Mouse (Mus musculus) urinary bladder, adult 2 months (tissue): Measurements from ENCODE around the gene Map4. TPM values are rescaled to one million over a fixed set of nuclear protein-coding genes. Genes with fewer than 3 reads are reported as not detected.
"Not testable (repeated sequence)": the region's sequence is repeated elsewhere in the genome, so short reads cannot be mapped to it uniquely, and the experiment has no call there.

ENCODE experiments used
- DNase-seq: peaks from one replicate; pipeline ENCODE4 v3.0.0; 2022; ENCODE audit warnings: low spot score
- polyA plus RNA-seq: library from polyadenylated mRNA; depleted of rRNA; stranded (reverse); fragments of >200 nt; gene quantifications from 2 replicates; pipeline ENCODE4 v1.2.3, GENCODE M21; 2012

The Map4 gene
- polyA plus RNA-seq, 1 experiment, result 84.3 TPM

GRCm38 (mm10) chr9:109929131-109929530 is 2.1 kb upstream of the Map4 start:
- no peak for DNase-seq

GRCm38 (mm10) chr9:109930063-109930462 is 1.2 kb upstream of the Map4 start:
- no peak for DNase-seq

DNA sequence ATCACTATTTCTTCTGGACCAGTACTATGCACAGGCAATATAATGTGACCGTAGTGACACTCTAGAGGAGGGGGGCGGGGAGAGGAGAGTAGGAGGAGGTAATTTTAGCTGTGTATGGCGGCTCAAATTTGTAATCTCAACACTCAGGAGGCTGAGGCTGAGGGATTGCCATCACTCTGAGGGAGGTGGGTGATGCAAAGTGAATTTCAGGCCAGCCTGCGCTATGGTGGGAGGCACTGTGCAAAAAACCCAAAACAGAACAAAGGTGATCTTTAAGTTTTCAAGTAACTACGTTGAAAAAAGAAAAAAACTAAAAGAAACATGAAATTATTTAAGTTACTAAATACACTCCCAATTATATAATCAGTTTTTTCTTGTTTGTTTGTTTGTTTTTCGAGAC is 508 bp upstream of the Map4 start:
- no peak for DNase-seq

GRCm38 (mm10) chr9:109932361-109932755 is 1.1 kb downstream of the Map4 start:
- no peak for DNase-seq

DNA sequence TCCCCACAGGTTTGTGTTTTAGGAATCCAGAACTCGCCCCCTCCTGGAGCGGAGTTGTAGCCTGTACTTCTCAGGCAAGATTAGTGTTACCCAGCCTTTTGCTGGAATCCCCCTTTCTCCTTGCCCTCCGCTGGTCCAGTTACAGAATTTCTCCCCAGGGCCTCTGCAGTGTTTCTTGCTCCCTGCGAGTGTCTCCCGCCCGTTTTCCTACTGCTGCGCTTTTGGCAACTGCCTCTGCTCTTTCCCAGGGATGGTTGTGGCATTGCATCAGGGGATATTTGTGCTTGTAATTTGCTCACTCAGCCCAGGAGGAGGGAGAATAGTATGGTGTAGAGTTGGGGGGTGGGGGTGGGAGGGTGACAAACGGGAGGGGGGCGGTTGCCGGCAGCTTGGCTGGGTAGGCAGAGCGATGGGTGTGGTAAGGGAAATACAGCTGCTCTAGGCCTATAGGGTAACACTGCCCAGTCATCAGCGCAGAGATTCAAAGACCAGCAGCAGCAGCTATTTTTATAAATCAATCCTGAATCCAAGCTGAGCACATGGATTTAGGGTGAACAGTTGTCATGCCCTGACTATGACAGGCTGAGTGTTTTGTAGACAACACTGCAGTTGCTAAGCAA is 1.6 kb downstream of the Map4 start:
- DNase-seq, result peak; percentile 25

DNA sequence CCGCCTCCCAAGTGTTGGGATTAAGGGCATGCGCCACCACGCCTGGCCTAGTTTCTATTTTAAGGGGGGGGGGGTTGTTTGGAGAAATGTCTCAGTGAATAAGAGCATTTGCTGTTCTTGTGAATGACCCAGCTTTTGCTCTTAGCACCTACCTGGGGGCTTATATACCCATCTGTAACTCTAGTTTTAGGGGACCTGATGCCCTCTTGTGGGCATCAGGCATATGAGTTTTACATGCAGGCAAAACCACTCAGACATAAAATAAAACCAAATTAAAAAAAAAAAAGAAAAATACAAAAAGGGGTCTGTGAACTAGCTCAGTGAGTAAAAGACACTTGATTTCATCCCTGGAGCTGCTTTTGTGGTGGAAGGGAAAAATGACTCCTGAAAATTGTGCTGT is 8.1 kb downstream of the Map4 start:
- DNase-seq, result no peak

DNA sequence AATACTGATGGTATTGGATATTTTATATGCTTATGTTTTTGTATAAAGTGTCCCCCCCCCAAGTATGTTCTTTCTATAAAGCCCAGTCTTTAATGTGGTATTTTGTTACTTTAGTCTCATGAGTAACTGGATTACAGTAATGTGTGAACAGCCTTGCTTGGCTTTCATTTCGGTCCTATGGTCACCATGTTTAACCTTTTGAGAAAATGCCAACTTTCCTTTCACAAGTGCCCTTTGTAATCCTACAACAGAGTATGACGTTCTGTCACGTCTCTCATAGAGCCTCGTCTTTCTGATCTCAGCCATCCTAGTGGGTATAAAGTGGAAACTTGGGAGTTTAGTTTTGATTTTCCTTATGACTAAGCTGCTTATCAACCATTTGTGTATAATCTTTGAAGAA is 11.5 kb downstream of the Map4 start:
- no peak for DNase-seq

- no peak for DNase-seq
Observed at GRCm38 (mm10) chr9:109944712-109945111, 13.5 kb downstream of the Map4 start.

GRCm38 (mm10) chr9:109948546-109948945 is 17.3 kb downstream of the Map4 start:
- DNase-seq, result no peak

DNA sequence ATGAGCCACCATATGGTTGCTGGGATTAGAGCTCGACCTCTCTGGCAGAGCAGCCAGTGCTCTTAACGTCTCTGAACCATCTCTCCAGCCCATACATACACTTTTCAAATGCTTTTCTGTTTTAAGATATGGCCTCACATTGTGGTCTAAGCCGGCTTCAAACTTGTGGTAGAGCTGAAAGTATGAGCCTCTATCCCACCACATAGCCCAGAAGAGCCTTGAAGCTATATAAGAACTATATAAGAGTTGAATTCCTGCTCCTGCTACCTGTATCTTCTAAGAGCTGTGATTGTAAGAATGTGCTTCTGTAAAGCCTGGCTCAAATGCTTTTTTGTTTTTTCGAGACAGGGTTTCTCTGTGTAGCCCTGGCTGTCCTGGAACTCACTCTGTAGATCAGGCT is 18.5 kb downstream of the Map4 start:
- DNase-seq, result no peak

DNA sequence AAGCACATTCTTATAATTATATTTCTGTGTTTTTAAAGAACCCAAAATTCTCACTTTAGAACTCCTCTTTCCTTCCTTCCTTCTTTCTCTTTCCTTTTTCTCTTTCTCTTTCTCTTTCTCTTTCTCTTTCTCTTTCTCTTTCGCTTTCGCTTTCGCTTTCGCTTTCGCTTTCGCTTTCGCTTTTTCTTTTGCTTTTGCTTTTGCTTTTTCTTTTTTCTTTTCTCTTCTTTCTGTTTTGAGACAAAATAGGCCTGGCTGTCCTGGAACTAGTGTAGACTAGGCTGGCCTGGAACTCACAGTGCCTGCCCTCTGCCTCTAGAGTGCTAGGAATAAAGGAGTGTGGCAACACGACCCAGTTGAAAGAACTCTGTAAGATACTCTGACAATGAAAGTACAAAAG is 22.3 kb downstream of the Map4 start:
- DNase-seq, result no peak

- DNase-seq, result no peak
Observed at GRCm38 (mm10) chr9:109954631-109955030, 23.4 kb downstream of the Map4 start.

GRCm38 (mm10) chr9:109959456-109960150 is 28.3 kb downstream of the Map4 start:
- no peak for DNase-seq

DNA sequence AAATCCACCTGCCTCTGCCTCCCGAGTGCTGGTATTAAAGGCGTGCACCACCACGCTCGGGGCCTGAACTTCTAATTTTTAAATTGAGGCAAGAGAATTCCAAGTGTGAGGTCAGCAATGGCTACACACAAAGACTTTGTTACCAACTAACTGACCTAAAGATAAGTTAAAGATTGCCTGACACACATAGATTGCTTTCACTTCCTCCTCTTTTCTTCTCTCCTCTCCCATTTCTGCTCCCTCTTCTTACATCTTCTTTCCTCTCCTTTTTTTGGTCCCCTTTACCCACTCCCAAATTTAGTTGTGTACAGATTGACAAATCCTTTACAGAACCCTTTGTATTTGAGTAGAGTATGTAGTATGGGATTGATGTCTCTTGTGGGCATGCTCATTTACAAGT is 29.3 kb downstream of the Map4 start:
- no peak for DNase-seq

GRCm38 (mm10) chr9:109964761-109965160 is 33.5 kb downstream of the Map4 start:
- no peak for DNase-seq

GRCm38 (mm10) chr9:109968351-109969116 is 37.3 kb downstream of the Map4 start:
- DNase-seq, result no peak

- no peak for DNase-seq
Observed at GRCm38 (mm10) chr9:109969181-109969580, 37.9 kb downstream of the Map4 start.

DNA sequence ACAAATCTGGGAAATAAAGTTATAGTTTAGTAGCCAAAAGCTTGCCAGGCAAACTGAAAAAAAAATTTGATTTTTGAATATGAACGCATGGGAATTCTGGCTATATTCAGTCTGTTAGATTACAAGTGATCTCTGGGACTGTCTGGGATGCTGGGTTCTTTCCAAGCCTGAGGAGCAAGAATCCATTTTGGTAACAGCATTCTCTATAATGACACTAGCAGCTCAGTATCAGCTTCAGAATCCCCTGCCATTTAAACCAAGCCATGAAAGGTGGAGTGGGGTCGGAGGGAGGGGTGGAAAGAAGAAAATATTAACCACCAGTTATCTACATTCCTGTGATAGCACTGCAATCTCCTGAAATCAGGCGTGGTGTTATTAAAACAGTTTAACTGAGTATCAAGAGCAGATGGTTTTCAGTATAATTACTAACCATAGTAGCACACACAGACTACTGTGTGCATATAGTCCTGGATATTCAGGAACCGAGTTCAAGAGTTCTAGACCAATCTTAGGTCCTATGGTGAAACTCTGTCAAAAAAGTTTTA is 38.6 kb downstream of the Map4 start:
- DNase-seq, result no peak

- DNase-seq, result not testable (repeated sequence)
Observed at GRCm38 (mm10) chr9:109971711-109972110, 40.5 kb downstream of the Map4 start.

- DNase-seq, result not testable (repeated sequence)
Observed at GRCm38 (mm10) chr9:109980223-109980622, 49.0 kb downstream of the Map4 start.

GRCm38 (mm10) chr9:109985416-109985815 is 54.2 kb downstream of the Map4 start:
- no peak for DNase-seq

GRCm38 (mm10) chr9:109989084-109989483 is 57.8 kb downstream of the Map4 start:
- no peak for DNase-seq

GRCm38 (mm10) chr9:109997441-109997840 is 66.2 kb downstream of the Map4 start:
- DNase-seq, result no peak
